Mouse (Mus musculus): ENCODE data around the gene Smyd3.

DNA sequence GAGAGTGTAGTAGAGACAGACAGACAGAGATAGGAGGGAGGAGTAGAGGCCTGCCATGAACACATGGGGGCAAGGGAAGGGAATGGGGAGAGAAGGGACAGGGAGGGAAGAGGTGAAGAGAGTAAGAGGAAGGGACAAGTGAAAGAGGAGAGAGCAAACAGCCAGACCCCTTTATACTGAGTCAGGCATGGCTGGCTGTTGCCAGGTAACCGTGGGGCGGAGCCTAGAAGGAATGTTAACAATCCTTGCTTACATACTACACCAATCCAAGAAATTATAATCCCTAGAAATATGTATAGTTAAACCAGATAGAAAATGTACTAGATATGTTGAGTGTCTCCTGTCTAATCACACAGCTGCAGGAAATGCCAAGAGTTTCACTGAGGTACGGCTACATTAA lies 267.5 kb downstream of the Smyd3 start:
- TF ChIP-seq EP300 (optimal IDR thresholded peaks at IDR 0.05) (no peak), CTCF (IDR thresholded peaks at IDR 0.05; ENCODE audit: low read depth) (no peak)

All from stomach, postnatal 0 days (tissue).